Mouse (Mus musculus) midbrain, embryonic 13.5 days (tissue): ENCODE measurements around the gene Antxrl. TPM values are rescaled to one million over a fixed set of nuclear protein-coding genes. Genes with fewer than 3 reads are reported as not detected.
A peak's percentile ranks its signal among the peaks of the same experiment; 100 is the strongest.

Experiments used
- ATAC-seq: fragments of 200-750 bp; cut with Nextera tagmentation; 2 replicates; pipeline ENCODE4 v1.8.0; 2017; ENCODE audit warnings: mild to moderate bottlenecking, moderate TSS enrichment, moderate library complexity
- H3K27ac ChIP-seq: fragments of 300-500 bp; sonication (generic); 2 replicates; pipeline ENCODE4 v1.5.1; 2015; ENCODE audit warnings: inconsistent platforms, mild to moderate bottlenecking, moderate library complexity
- H3K27me3 ChIP-seq: fragments of 300-500 bp; sonication (generic); 2 replicates; pipeline ENCODE4 v1.6.1; 2015; ENCODE audit warnings: mild to moderate bottlenecking, inconsistent platforms
- H3K36me3 ChIP-seq: fragments of 300-500 bp; sonication (generic); 2 replicates; pipeline ENCODE4 v1.6.1; 2015; ENCODE audit warnings: mild to moderate bottlenecking, inconsistent platforms
- H3K4me1 ChIP-seq: fragments of 300-500 bp; sonication (generic); replicated peaks from 2 replicates; pipeline ENCODE4 v1.6.1; 2015; ENCODE audit warnings: inconsistent platforms
- H3K4me2 ChIP-seq: fragments of 300-500 bp; sonication (generic); replicated peaks from 2 replicates; pipeline ENCODE4 v1.6.1; 2015; ENCODE audit warnings: moderate library complexity, mild to moderate bottlenecking, inconsistent platforms
- H3K4me3 ChIP-seq: fragments of 300-500 bp; sonication (generic); replicated peaks from 2 replicates; pipeline ENCODE4 v1.5.1; 2015; ENCODE audit warnings: mild to moderate bottlenecking, inconsistent platforms
- H3K9ac ChIP-seq: fragments of 300-500 bp; sonication (generic); replicated peaks from 2 replicates; pipeline ENCODE4 v1.6.1; 2015; ENCODE audit warnings: mild to moderate bottlenecking, inconsistent platforms
- H3K9me3 ChIP-seq: fragments of 300-500 bp; sonication (generic); 2 replicates; pipeline ENCODE4 v1.6.1; 2016; ENCODE audit warnings: mild to moderate bottlenecking, inconsistent platforms
- WGBS: fragments of 180-500 bp; shearing (Covaris S2); methylation state at CpG from one replicate; pipeline ENCODE4 v1.1.7; 2015; 5-methylcytosine and 5-hydroxymethylcytosine counted together
- polyA plus RNA-seq: library from polyadenylated mRNA; unstranded; fragments of >200 nt; fragmentation: Nextera tagmentation; extraction: Ambion mirVana; gene quantifications from 2 replicates; pipeline ENCODE4 v1.2.1, GENCODE M21; 2015

The Antxrl gene
- polyA plus RNA-seq, 1 experiment from 2014 or later: not detected

- H3K27me3 ChIP-seq: no peaks in the 10 kb centered on the region
- WGBS: 73% methylated on average over 4 of the region's 4 CpGs
- H3K9me3 ChIP-seq: no peaks in the 10 kb centered on the region
- no peaks in the 10 kb centered on the region for H3K36me3 ChIP-seq
- no peak overlapping the region for H3K9ac ChIP-seq
- no peak overlapping the region for H3K4me2 ChIP-seq
- ATAC-seq: no peak
- no peak overlapping the region for H3K27ac ChIP-seq
- H3K4me1 ChIP-seq: no peaks in the 10 kb centered on the region
- no peak overlapping the region for H3K4me3 ChIP-seq
Measured at GRCm38 (mm10) chr14:34078293-34078692, 25.8 kb downstream of the Antxrl start.

- Histone ChIP-seq H3K9ac (no peak overlapping the region), H3K4me2 (no peak overlapping the region), H3K4me1 (no peaks in the 10 kb centered on the region), H3K36me3 (no peaks in the 10 kb centered on the region), H3K27ac (no peak overlapping the region), H3K27me3 (no peaks in the 10 kb centered on the region), H3K4me3 (no peak overlapping the region), H3K9me3 (no peaks in the 10 kb centered on the region)
- peak; percentile 87 for ATAC-seq
- 12% methylated on average over 11 of the region's 11 CpGs for WGBS
Measured at GRCm38 (mm10) chr14:34080321-34080997, 28.0 kb downstream of the Antxrl start.

- no peaks in the 10 kb centered on the region for H3K4me1 ChIP-seq
- no peak within 1 kb of the TSS for H3K4me3 ChIP-seq
- no peaks in the 10 kb centered on the region for H3K36me3 ChIP-seq
- no peaks in the 10 kb centered on the region for H3K27me3 ChIP-seq
- WGBS: 72% methylated on average over 4 of the region's 4 CpGs
- no peak for ATAC-seq
- no peak within 1 kb of the TSS for H3K9ac ChIP-seq
- H3K27ac ChIP-seq: no peak within 1 kb of the TSS
- H3K9me3 ChIP-seq: no peaks in the 10 kb centered on the region
- H3K4me2 ChIP-seq: no peak within 1 kb of the TSS
Measured at GRCm38 (mm10) chr14:34085731-34086130, 33.2 kb downstream of the Antxrl start, which contains the start of gene Anxa8. Anxa8 (plus strand) TSS chr14:34085981.

GRCm38 (mm10) chr14:34086806-34087205 lies 34.3 kb downstream of the Antxrl start:
- 70% methylated on average over 4 of the region's 4 CpGs for WGBS
- ATAC-seq: no peak
- H3K4me3 ChIP-seq: no peak overlapping the region

GRCm38 (mm10) chr14:34087856-34088398 lies 35.4 kb downstream of the Antxrl start:
- Histone ChIP-seq H3K9me3 (no peaks in the 10 kb centered on the region), H3K27ac (no peak overlapping the region), H3K4me1 (no peaks in the 10 kb centered on the region), H3K4me2 (no peak overlapping the region), H3K27me3 (no peaks in the 10 kb centered on the region), H3K36me3 (no peaks in the 10 kb centered on the region), H3K4me3 (no peak overlapping the region), H3K9ac (no peak overlapping the region)
- WGBS: 89% methylated on average over 2 of the region's 2 CpGs
- no peak for ATAC-seq

More at GRCm38 (mm10) chr14:34086806-34087205, 34.3 kb downstream of the Antxrl start:
- Histone ChIP-seq H3K4me1 (no peaks in the 10 kb centered on the region), H3K9me3 (no peaks in the 10 kb centered on the region), H3K4me2 (no peak overlapping the region), H3K36me3 (no peaks in the 10 kb centered on the region), H3K27me3 (no peaks in the 10 kb centered on the region), H3K9ac (no peak overlapping the region), H3K27ac (no peak overlapping the region)

GRCm38 (mm10) chr14:34089796-34090195 lies 37.3 kb downstream of the Antxrl start:
- Histone ChIP-seq H3K4me1 (no peaks in the 10 kb centered on the region), H3K36me3 (no peaks in the 10 kb centered on the region), H3K4me3 (no peak overlapping the region), H3K9ac (no peak overlapping the region), H3K9me3 (no peaks in the 10 kb centered on the region), H3K27me3 (no peaks in the 10 kb centered on the region), H3K4me2 (no peak overlapping the region), H3K27ac (no peak overlapping the region)
- WGBS: 90% methylated on average over 8 of the region's 8 CpGs
- ATAC-seq: no peak

- Histone ChIP-seq H3K9me3 (no peaks in the 10 kb centered on the region), H3K36me3 (no peaks in the 10 kb centered on the region), H3K27me3 (no peaks in the 10 kb centered on the region), H3K4me1 (no peaks in the 10 kb centered on the region), H3K4me2 (no peak overlapping the region), H3K27ac (no peak overlapping the region), H3K9ac (no peak overlapping the region), H3K4me3 (no peak overlapping the region)
- 92% methylated on average over 5 of the region's 5 CpGs for WGBS
- no peak for ATAC-seq
Measured at GRCm38 (mm10) chr14:34091475-34091874, 39.0 kb downstream of the Antxrl start.

- no peak for ATAC-seq
- Histone ChIP-seq H3K27ac (no peak overlapping the region), H3K9me3 (no peaks in the 10 kb centered on the region), H3K36me3 (no peaks in the 10 kb centered on the region), H3K4me3 (no peak overlapping the region), H3K9ac (no peak overlapping the region), H3K4me1 (no peaks in the 10 kb centered on the region), H3K27me3 (no peaks in the 10 kb centered on the region), H3K4me2 (no peak overlapping the region)
- WGBS: 96% methylated on average over 1 of the region's 1 CpGs
Measured at GRCm38 (mm10) chr14:34092856-34093255, 40.3 kb downstream of the Antxrl start.

- Histone ChIP-seq H3K27me3 (no peaks in the 10 kb centered on the region), H3K4me2 (no peak overlapping the region), H3K27ac (no peak overlapping the region), H3K4me1 (no peaks in the 10 kb centered on the region), H3K9ac (no peak overlapping the region), H3K36me3 (no peaks in the 10 kb centered on the region), H3K4me3 (no peak overlapping the region), H3K9me3 (no peaks in the 10 kb centered on the region)
- ATAC-seq: no peak
- 81% methylated on average over 5 of the region's 5 CpGs for WGBS
Measured at GRCm38 (mm10) chr14:34096161-34096560, 43.7 kb downstream of the Antxrl start.

- H3K9ac ChIP-seq: no peak within 1 kb of the TSS
- H3K4me2 ChIP-seq: no peak within 1 kb of the TSS
- H3K27ac ChIP-seq: no peak within 1 kb of the TSS
- H3K27me3 ChIP-seq: no peaks in the 10 kb centered on the region
- H3K36me3 ChIP-seq: no peaks in the 10 kb centered on the region
- no peaks in the 10 kb centered on the region for H3K9me3 ChIP-seq
- WGBS: 89% methylated on average over 5 of the region's 5 CpGs
- no peak within 1 kb of the TSS for H3K4me3 ChIP-seq
- no peak for ATAC-seq
- no peaks in the 10 kb centered on the region for H3K4me1 ChIP-seq
Measured at GRCm38 (mm10) chr14:34102601-34103000, 50.1 kb downstream of the Antxrl start, which contains the start of gene A630023A22Rik. A630023A22Rik (minus strand) TSS chr14:34102754.

- 81% methylated on average over 3 of the region's 3 CpGs for WGBS
- no peak overlapping the region for H3K4me2 ChIP-seq
- H3K9me3 ChIP-seq: no peaks in the 10 kb centered on the region
Measured at GRCm38 (mm10) chr14:34103855-34104254, 51.3 kb downstream of the Antxrl start.

GRCm38 (mm10) chr14:34104892-34105291 lies 52.4 kb downstream of the Antxrl start:
- Histone ChIP-seq H3K4me2 (no peak overlapping the region), H3K36me3 (no peaks in the 10 kb centered on the region), H3K9me3 (no peaks in the 10 kb centered on the region), H3K4me3 (no peak overlapping the region), H3K27ac (no peak overlapping the region), H3K4me1 (no peaks in the 10 kb centered on the region), H3K9ac (no peak overlapping the region), H3K27me3 (no peaks in the 10 kb centered on the region)
- peak; percentile 56; the same call in 1 of the 2 replicates for ATAC-seq
- WGBS: 22% methylated on average over 8 of the region's 8 CpGs

More at GRCm38 (mm10) chr14:34103855-34104254, 51.3 kb downstream of the Antxrl start:
- Histone ChIP-seq H3K4me3 (no peak overlapping the region), H3K27ac (no peak overlapping the region), H3K36me3 (no peaks in the 10 kb centered on the region), H3K4me1 (no peaks in the 10 kb centered on the region), H3K27me3 (no peaks in the 10 kb centered on the region), H3K9ac (no peak overlapping the region)
- no peak for ATAC-seq
